ENCODE assay signal across 1 mouse cellular context in genomic region chr13:23752742-23753172, GRCm38 (mm10).
TF ChIP-seq lines count a peak whose summit lies in the region.

No protein-coding gene starts in this region.

TF ChIP-seq in CH12.LX, 34 proteins besides CTCF, POLR2A, EP300 and RAD21 (continued from another document):
- TF ChIP-seq MAFK (IDR thresholded peaks at IDR 0.05; ENCODE audit: insufficient replicate concordance, low read length) (peak; percentile 52; the same call in 1 of the 2 replicates), SIN3A (IDR thresholded peaks at IDR 0.05; ENCODE audit: low read length) (peak; percentile 74), E2F4 (IDR thresholded peaks at IDR 0.05; ENCODE audit: insufficient replicate concordance, low read depth, low read length) (0 out of 2 replicates have a peak, but pooled peaks have one; percentile 59), JUND (conservative IDR thresholded peaks at IDR 0.05; ENCODE audit: low read depth, low read length) (0 out of 2 replicates have a peak, but pooled peaks have one; percentile 23), TBP (conservative IDR thresholded peaks at IDR 0.05; ENCODE audit: low read depth, low read length) (0 out of 2 replicates have a peak, but pooled peaks have one; percentile 38), MAZ (IDR thresholded peaks at IDR 0.05; ENCODE audit: low read depth, low read length) (no peak), ELF1 (IDR thresholded peaks at IDR 0.05; ENCODE audit: low read depth, low read length) (no peak), ZMIZ1 (IDR thresholded peaks at IDR 0.05; ENCODE audit: low read depth, low read length) (peak; percentile 89), MYC (IDR thresholded peaks at IDR 0.05; ENCODE audit: low read depth, low read length) (0 out of 2 replicates have a peak, but pooled peaks have one; percentile 14), NELFE (IDR thresholded peaks at IDR 0.05; ENCODE audit: low read depth, low read length) (peak; percentile 85), SMC3 (IDR thresholded peaks at IDR 0.05; ENCODE audit: low read depth, low read length) (no peak), POLR2AphosphoS2 (IDR thresholded peaks at IDR 0.05; ENCODE audit: low read depth, low read length) (peak; percentile 100), IRF4 (IDR thresholded peaks at IDR 0.05; ENCODE audit: low read depth, low read length) (no peak), ZNF384 (IDR thresholded peaks at IDR 0.05; ENCODE audit: low read depth, low read length) (no peak), ZC3H11A (IDR thresholded peaks at IDR 0.05; ENCODE audit: low read depth, low read length) (no peak), RCOR1 (conservative IDR thresholded peaks at IDR 0.05; ENCODE audit: low read depth, low read length) (peak; percentile 56; the same call in 1 of the 2 replicates), BHLHE40 (IDR thresholded peaks at IDR 0.05; ENCODE audit: low read depth, low read length) (no peak), MAX (IDR thresholded peaks at IDR 0.05; ENCODE audit: low read length) (no peak), USF1 (IDR thresholded peaks at IDR 0.05; ENCODE audit: low read depth, low read length) (no peak), NRF1 (IDR thresholded peaks at IDR 0.05; ENCODE audit: low read depth, low read length) (no peak), HCFC1 (IDR thresholded peaks at IDR 0.05; ENCODE audit: low read depth, low read length) (no peak; the same call in 1 of the 2 replicates), JUN (IDR thresholded peaks at IDR 0.05; ENCODE audit: insufficient read depth, low read depth, low read length) (no peak), ETS1 (conservative IDR thresholded peaks at IDR 0.05; ENCODE audit: low read depth, low read length) (no peak), CHD1 (IDR thresholded peaks at IDR 0.05; ENCODE audit: low read depth, low read length) (peak; percentile 94), GABPA (IDR thresholded peaks at IDR 0.05; ENCODE audit: insufficient replicate concordance, low read depth, low read length) (no peak), PAX5 (IDR thresholded peaks at IDR 0.05; ENCODE audit: low read length) (no peak), USF2 (conservative IDR thresholded peaks at IDR 0.05; ENCODE audit: low read depth, low read length) (no peak; the same call in 1 of the 2 replicates)
